Mouse (Mus musculus) left cerebral cortex, adult 2 months (tissue): ENCODE results near the gene Wdr54. TPM values are rescaled to one million over a fixed set of nuclear protein-coding genes. Genes with fewer than 3 reads are reported as not detected.
A peak's percentile ranks its signal among the peaks of the same experiment; 100 is the strongest.

ENCODE experiments used
- DNase-seq, 2 experiments: peaks; one replicate each; pipeline ENCODE4 v3.0.0; 2021 to 2022; ENCODE audit warnings: low spot score in 2 of 2, mixed read lengths in 1 of 2; ENCODE audit errors: extremely low spot score in 1 of 2
- H3K27ac ChIP-seq: fragments of 200-600 bp; 2 replicates; pipeline ENCODE4 v1.8.1; 2022
- H3K4me3 ChIP-seq: fragments of 200-600 bp; 2 replicates; pipeline ENCODE4 v1.8.1; 2022
- CTCF ChIP-seq: fragments of 200-600 bp; IDR thresholded peaks from 2 replicates; pipeline ENCODE4 v1.8.1; 2022; ENCODE audit warnings: antibody characterized with exemption, mild to moderate bottlenecking, moderate library complexity
- intact Hi-C: fragments of 180-260 bp; cut with DNase I; formaldehyde crosslinking; loops from one replicate; pipeline ENCODE4 v1.15.1; 2025
- total RNA-seq, 2 experiments: library from RNA; stranded (reverse); gene quantifications; 2 replicates each; pipeline ENCODE4 v1.2.3; 2021

Wdr54 gene
- total RNA-seq, 2 experiments from 2014 or later: 26.0 to 26.6 TPM

DNA sequence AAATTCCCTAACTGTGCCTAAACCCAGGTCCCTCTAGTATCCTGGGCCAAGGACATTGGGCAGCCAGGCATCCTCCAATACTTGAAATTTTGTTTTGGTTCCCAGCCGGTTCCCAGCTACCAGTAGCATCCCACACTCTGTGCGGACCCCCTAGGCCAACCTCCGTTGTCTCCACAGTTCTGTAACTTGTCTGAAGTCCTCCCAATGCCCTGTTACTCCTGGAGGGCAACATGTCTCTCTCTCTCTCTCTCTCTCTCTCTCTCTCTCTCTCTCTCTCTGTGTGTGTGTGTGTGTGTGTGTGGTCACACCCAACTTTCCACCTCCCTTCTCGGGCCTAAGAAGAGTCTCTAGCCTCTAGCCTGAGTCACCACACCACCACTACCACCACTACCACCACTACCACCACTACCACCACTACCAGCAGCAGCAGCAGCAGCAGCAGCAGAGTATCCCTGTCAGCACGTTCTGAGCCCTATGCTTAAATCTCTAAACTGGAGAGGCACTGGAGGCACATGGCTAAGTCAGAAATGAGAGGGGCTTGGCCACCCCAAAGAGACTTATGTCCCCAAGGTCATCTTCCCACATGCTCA is 19.8 kb downstream of the Wdr54 start:
- intact Hi-C loops: no loop called here
- no peak for DNase-seq
- Histone ChIP-seq H3K4me3 (peak overlapping the region; percentile 45), H3K27ac (peak overlapping the region; percentile 89)
- TF ChIP-seq CTCF: no peak

DNA sequence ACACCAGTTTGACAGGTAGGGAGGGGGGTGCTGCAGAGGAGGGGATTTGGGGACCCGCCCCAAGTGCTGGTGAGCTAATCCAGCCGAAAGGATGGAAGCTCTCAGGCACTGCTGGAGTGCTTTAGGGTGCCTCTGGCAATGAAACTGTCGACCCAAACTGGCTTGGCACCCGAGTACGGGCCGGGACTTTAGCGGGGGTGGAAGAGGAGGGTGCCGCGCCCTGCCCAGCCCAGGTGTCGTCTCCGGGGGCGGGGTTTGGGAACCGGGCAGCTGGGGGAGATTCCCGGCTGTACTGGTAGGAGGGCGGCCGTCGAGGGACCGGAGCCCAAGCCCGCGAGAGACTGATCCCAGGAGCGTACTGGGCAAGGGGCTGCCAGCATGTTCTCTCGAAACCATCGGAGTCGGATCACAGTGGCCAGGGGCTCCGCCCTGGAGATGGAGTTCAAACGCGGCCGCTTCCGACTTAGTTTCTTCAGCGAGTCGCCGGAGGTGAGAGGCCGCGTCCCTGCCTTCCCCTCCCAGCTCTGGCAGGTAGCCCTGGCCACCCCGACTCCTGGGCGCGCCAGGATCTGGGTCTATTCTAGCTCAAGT is 20.5 kb downstream of the Wdr54 start:
- H3K27ac ChIP-seq: peak overlapping the region; percentile 12; the same call in 1 of the 2 replicates
- peak in 1 of 2 experiments; percentile 10 for DNase-seq
- peak overlapping the region; percentile 24 for H3K4me3 ChIP-seq
- TF ChIP-seq CTCF: no peak
- intact Hi-C loops: no loop called here

DNA sequence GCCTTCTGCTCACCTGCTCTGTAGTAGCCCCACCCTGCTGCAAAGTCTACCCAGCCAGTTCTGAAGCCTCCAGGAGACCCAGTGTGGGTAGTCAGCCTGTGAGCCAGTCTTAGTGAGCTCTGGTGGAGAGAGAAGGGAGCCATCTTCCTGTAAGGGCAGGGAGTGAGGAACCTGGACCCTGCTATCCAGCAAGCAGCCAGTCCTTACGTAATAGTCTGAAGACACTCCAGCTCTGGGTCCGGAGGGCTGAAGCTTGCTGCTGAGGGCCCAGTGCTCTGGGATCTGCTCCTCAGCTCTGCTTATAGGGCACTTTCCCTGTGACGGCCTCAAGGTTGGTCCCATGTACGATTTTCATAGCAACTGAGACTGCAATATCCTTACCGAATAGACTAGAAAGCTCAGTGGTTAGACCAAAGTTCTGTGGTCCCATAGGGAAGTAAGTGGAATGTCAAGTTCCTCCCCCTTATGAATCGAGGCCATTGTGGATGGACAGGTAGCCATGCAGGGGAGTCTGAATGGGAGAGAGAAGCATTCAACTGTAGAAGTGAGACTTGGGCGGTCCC is 21.2 kb downstream of the Wdr54 start, which contains the start of gene Rtkn:
TSS of gene Rtkn (plus strand) at position 513 of the 563 bp plus-strand sequence.
- no peak for DNase-seq
- intact Hi-C loops: no loop called here
- TF ChIP-seq CTCF: no peak
- Histone ChIP-seq H3K27ac (peak within 1 kb of the TSS; percentile 12; the same call in 1 of the 2 replicates), H3K4me3 (peak within 1 kb of the TSS; percentile 24)

DNA sequence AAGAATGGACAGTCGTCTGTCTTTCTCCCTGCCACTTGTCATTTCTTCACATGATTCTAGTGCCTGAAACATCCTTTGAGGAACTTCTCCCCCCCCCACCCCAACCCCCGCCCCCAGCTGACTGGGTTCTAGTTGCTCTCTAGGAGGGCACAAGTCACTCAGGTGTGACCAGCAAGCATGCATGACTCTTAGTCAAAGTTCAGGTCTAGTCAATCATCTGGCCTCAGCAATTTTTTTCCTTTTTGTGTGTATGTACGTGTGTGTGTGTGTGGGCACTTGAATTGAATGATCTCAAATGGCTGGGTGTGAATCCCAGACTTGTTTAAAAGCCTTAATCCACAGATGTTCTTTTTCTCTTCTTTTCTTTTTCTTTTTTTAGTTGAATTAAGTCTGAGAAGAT is 22.0 kb downstream of the Wdr54 start:
- intact Hi-C loops: no loop called here
- H3K27ac ChIP-seq: no peak overlapping the region
- DNase-seq: no peak
- no peak overlapping the region for H3K4me3 ChIP-seq
- TF ChIP-seq CTCF: no peak

DNA sequence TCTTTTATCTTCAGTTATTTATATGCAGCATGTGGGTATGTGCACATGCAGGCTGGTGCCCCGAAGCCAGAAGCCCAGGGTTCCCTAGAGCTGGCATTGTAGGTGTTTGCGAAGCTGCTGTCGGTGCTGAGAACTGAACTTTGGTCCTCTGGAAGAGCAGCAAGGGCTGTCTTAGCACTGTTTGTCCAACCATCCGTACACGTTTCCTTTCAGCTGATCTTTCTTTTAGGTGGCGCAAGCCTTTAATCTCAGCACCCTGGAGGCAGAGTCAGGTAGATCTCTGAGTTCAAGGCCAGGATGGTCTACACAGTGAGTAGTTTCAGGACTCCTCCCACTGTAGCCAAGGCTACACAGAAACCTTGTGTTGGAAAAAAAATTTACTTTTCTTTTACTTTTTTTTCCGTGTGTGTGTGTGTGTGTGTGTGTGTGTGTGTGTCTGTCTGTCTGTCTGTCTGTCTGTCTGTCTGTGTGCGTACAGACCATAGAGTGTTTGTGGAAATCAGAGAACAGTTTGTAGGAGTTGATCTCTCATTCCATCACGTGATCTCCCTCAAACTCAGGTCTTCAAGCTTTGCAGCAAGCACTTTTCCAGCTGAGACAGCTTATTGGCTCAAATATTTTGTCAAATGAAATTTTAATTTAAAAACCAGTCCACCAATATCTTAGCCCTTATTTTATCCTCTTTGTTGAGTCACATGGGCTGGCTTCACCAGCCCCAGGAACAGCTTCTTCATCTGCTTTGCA is 23.8 kb downstream of the Wdr54 start:
- TF ChIP-seq CTCF: no peak
- DNase-seq: no peak
- intact Hi-C loops: no loop called here
- H3K4me3 ChIP-seq: no peak overlapping the region
- H3K27ac ChIP-seq: no peak overlapping the region

DNA sequence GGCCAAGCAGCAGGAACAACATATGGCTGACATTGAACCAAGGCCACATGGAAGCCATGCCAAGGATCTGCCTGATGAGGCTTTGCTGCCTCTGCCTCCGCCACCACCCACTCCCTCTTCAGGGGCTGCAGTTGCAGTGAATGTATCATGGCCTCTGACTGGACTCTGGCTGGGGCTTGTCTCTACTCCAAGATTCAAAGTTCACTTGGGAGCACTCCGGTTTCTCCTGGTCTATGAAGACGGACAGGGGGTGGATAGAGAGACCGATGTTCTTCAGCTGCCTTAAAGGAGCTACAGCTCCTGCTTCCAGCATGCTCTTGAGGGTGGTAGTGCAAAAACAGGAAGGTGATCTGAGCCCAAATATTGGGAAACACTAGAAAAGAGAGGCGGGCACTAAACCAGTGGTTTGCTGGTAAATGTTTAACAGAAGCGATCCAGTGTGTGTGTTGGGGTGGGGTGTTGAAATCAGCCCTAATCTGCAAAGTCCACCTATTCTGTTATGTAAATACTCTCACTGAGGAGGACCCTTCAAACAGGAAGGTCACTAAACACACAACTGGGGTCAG is 24.6 kb downstream of the Wdr54 start:
- intact Hi-C loops: no loop called here
- Histone ChIP-seq H3K4me3 (no peak overlapping the region), H3K27ac (no peak overlapping the region)
- DNase-seq: no peak
- TF ChIP-seq CTCF: no peak

GRCm38 (mm10) chr6:83127419-83127818 is 28.8 kb downstream of the Wdr54 start:
- Histone ChIP-seq H3K4me3 (no peak overlapping the region), H3K27ac (no peak overlapping the region)
- intact Hi-C loops: no loop called here
- TF ChIP-seq CTCF: peak; percentile 40
- no peak for DNase-seq

DNA sequence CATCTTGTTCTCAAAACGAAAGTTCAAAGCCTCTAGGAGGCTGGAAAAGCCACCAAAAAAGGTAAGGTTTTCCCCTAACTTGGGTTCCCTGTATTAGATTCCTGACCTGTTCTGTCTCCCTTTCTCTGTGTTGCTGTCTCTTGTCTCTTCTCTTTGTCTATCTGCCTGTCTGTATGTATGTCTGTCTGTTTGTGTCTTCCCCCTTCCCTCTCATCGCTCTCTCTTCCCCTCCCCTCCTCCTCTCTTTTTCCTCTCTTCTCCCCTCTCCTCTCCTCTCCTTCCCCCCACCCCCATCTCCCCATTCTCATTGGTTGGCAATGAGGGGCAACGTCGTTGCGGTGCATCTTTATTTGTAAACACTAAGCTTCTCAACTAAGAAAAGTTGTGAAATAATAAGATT is 30.9 kb downstream of the Wdr54 start, which contains the start of gene Ino80b:
TSS of gene Ino80b (minus strand) at position 101 of the 400 bp plus-strand sequence.
- no peak for DNase-seq
- Histone ChIP-seq H3K4me3 (peak within 1 kb of the TSS; percentile 70), H3K27ac (peak within 1 kb of the TSS; percentile 65)
- intact Hi-C loops: loop anchor here (2.0 kb wide), 1 partner anchor 17 kb away; no protein-coding TSS in a partner anchor
- TF ChIP-seq CTCF: no peak

DNA sequence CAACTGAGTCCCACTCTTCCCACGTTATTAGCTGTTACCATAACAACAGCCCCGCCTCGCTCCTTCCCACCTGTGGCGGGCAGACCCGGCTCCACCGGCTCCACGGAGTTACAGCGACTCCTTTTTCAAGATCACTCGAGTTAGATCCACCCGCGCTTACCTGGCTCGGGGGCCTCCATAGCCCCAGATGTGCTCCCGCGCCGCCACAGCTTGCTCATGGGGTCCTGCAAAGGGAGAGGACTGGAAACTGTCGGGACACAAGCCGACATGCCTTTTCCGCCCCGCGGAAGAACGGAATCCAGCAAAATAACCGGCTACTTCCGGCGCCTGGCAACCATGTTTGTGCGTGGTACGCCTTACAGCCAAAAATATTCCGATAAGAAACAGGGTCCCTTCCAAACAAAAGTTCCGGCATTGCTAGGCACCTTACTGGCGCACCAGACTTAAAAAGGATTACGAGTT is 31.3 kb downstream of the Wdr54 start:
- no peak for TF ChIP-seq CTCF
- intact Hi-C loops: loop anchor here (2.0 kb wide), 1 partner anchor 18 kb away; no protein-coding TSS in a partner anchor
- Histone ChIP-seq H3K4me3 (peak overlapping the region; percentile 70), H3K27ac (peak overlapping the region; percentile 65)
- peak; percentile 82 to 87 for DNase-seq

DNA sequence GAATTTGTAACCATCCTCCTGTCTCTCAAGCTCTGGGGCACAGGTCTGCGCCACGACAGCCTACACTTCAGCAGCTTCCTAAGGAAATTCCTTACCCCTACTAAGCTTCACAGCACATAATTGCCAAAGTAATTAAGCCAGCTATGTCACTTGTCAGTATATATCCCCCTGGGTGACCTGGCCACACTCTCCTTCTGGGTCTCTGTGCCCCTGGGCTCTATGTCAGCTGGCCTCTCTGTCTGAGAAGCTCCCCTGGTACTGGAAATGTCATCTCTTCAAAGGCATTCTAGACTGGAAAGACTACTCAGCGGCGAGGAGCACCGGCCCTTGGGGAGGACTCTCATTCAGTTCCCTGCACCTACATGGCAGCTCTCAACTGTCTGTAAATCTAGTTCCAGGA is 33.2 kb downstream of the Wdr54 start:
- no peak for TF ChIP-seq CTCF
- Histone ChIP-seq H3K4me3 (no peak overlapping the region), H3K27ac (no peak overlapping the region)
- intact Hi-C loops: no loop called here
- DNase-seq: no peak

GRCm38 (mm10) chr6:83121863-83122710 is 34.1 kb downstream of the Wdr54 start:
- intact Hi-C loops: no loop called here
- H3K27ac ChIP-seq: peak overlapping the region; percentile 78
- TF ChIP-seq CTCF: no peak; the same call in 1 of the 2 replicates
- H3K4me3 ChIP-seq: peak overlapping the region; percentile 62
- no peak for DNase-seq
